Mouse (Mus musculus) spleen, postnatal 10 days (tissue): ENCODE data around the gene Mmd.
"Not testable (repeated sequence)": the region's sequence is repeated elsewhere in the genome, so short reads cannot be mapped to it uniquely, and the experiment has no call there.

Experiments used
- DNase-seq, 2 experiments: peaks; one replicate each; pipeline ENCODE4 v3.0.0; 2021 to 2022; ENCODE audit warnings: low spot score in 2 of 2

Mmd gene

GRCm38 (mm10) chr11:90249701-90250141, 465 bp downstream of the Mmd start:
- DNase-seq: no peak

- peak in 1 of 2 experiments; percentile 24 for DNase-seq
Observed at GRCm38 (mm10) chr11:90250189-90250588, 933 bp downstream of the Mmd start.

- no peak for DNase-seq
Observed at GRCm38 (mm10) chr11:90250730-90251129, 1.5 kb downstream of the Mmd start.

GRCm38 (mm10) chr11:90251923-90252322, 2.7 kb downstream of the Mmd start:
- DNase-seq: no peak

GRCm38 (mm10) chr11:90252366-90252765, 3.1 kb downstream of the Mmd start:
- DNase-seq: no peak

GRCm38 (mm10) chr11:90254536-90254935, 5.3 kb downstream of the Mmd start:
- DNase-seq: no peak

GRCm38 (mm10) chr11:90255687-90256086, 6.4 kb downstream of the Mmd start:
- no peak for DNase-seq

GRCm38 (mm10) chr11:90256833-90257525, 7.7 kb downstream of the Mmd start:
- no peak for DNase-seq

GRCm38 (mm10) chr11:90258321-90258927, 9.2 kb downstream of the Mmd start:
- DNase-seq: no peak

- no peak for DNase-seq
Observed at GRCm38 (mm10) chr11:90259071-90259470, 9.8 kb downstream of the Mmd start.

GRCm38 (mm10) chr11:90259826-90260225, 10.6 kb downstream of the Mmd start:
- DNase-seq: no peak

- no peak for DNase-seq
Observed at GRCm38 (mm10) chr11:90264180-90264579, 14.9 kb downstream of the Mmd start.

- no peak for DNase-seq
Observed at GRCm38 (mm10) chr11:90265581-90265980, 16.3 kb downstream of the Mmd start.

GRCm38 (mm10) chr11:90268934-90269333, 19.7 kb downstream of the Mmd start:
- DNase-seq: no peak

GRCm38 (mm10) chr11:90269398-90270123, 20.3 kb downstream of the Mmd start:
- DNase-seq: no peak

GRCm38 (mm10) chr11:90270132-90270877, 21.0 kb downstream of the Mmd start:
- no peak for DNase-seq

GRCm38 (mm10) chr11:90274187-90274586, 24.9 kb downstream of the Mmd start:
- DNase-seq: no peak

GRCm38 (mm10) chr11:90275663-90276062, 26.4 kb downstream of the Mmd start:
- DNase-seq: no peak

- no peak for DNase-seq
Observed at GRCm38 (mm10) chr11:90276150-90276549, 26.9 kb downstream of the Mmd start.

GRCm38 (mm10) chr11:90276561-90276960, 27.3 kb downstream of the Mmd start:
- no peak for DNase-seq

- no peak for DNase-seq
Observed at GRCm38 (mm10) chr11:90280069-90280468, 30.8 kb downstream of the Mmd start.

- not testable (repeated sequence) for DNase-seq
Observed at GRCm38 (mm10) chr11:90281943-90282342, 32.7 kb downstream of the Mmd start.
